In the genomic region with DNA sequence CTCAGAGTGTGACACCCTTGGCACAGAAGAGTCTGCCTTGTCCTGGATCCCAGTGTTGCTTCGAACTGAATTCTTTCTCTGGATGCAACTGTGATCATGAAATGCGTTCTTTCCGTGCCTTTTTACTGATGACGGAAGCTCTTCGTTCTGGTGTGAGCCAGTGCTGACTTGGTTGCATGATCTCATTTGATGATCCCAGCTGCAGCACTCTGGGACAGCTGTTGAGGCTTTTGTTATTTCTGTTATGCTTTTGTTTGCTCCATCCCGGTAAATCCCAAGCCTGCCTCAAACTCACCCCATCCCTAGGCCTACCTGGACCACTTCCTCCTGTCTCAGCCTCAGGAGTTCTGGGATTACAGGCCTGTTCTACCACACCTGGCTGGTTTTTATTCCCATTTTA, we compare ENCODE assay signal across 17 mouse cellular contexts. TPM values are rescaled to one million over a fixed set of nuclear protein-coding genes. Genes with fewer than 3 reads are reported as not detected.
DNase-seq lines count a peak whose midpoint lies in the region; ATAC-seq and TF ChIP-seq lines count a peak whose summit lies in the region.
"Had no signal": no experiment of that assay in that cellular context is flagged by ENCODE, and none has a peak within 500 bp of the region (broad histone marks: within the 10 kb centered on the region; RNA-seq: fewer than 3 reads in every experiment).

No protein-coding gene starts in this region.

- no peak overlapping the region for H3K4me3 ChIP-seq in forebrain, embryonic 10.5 days
- no peak overlapping the region for H3K4me3 ChIP-seq in forebrain, postnatal 0 days (ENCODE audit: low read depth, low read length)
- H3K4me3 ChIP-seq in heart, embryonic 13.5 days: no peak overlapping the region
- H3K4me3 ChIP-seq in liver, embryonic 11.5 days (ENCODE audit: low read depth, low read length): no peak overlapping the region
- H3K4me3 ChIP-seq in myocyte: no peak overlapping the region
- H3K4me3 ChIP-seq: forebrain, embryonic 13.5 days; stomach, embryonic 15.5 days had no signal

- H3K27ac ChIP-seq in forebrain, embryonic 10.5 days: peak overlapping the region; percentile 37; the same call in 1 of the 2 replicates
- H3K27ac ChIP-seq in forebrain, postnatal 0 days (ENCODE audit: low read depth, low read length): no peak overlapping the region
- peak overlapping the region; percentile 1; the same call in 1 of the 2 replicates for H3K27ac ChIP-seq in heart, embryonic 13.5 days (replicated peaks)
- H3K27ac ChIP-seq in liver, embryonic 11.5 days (ENCODE audit: low read depth, low read length): 0 out of 2 replicates have a peak overlapping the region, but pooled peaks have one; percentile 59
- H3K27ac ChIP-seq: forebrain, embryonic 13.5 days; stomach, embryonic 15.5 days had no signal

- TF ChIP-seq POLR2A in myocyte (IDR thresholded peaks at IDR 0.05; ENCODE audit: insufficient read length, low read depth): no peak

- no peaks in the 10 kb centered on the region for H3K27me3 ChIP-seq in forebrain, embryonic 10.5 days (ENCODE audit: poor library complexity, severe bottlenecking)
- no peaks in the 10 kb centered on the region for H3K27me3 ChIP-seq in forebrain, postnatal 0 days (ENCODE audit: insufficient read depth, low read length)
- H3K27me3 ChIP-seq in heart, embryonic 13.5 days (replicated peaks): no peaks in the 10 kb centered on the region
- no peaks in the 10 kb centered on the region for H3K27me3 ChIP-seq in liver, embryonic 11.5 days (replicated peaks; ENCODE audit: control insufficient read depth, insufficient read depth, low read length)
- no peaks in the 10 kb centered on the region for H3K27me3 ChIP-seq in myocyte (ENCODE audit: control insufficient read depth, insufficient read depth, insufficient read length)
- H3K27me3 ChIP-seq: forebrain, embryonic 13.5 days; stomach, embryonic 15.5 days had no signal

- H3K4me2 ChIP-seq in forebrain, postnatal 0 days (ENCODE audit: low read depth): no peak overlapping the region
- no peak overlapping the region; the same call in 1 of the 2 replicates for H3K4me2 ChIP-seq in heart, embryonic 13.5 days
- H3K4me2 ChIP-seq in liver, embryonic 11.5 days: no peak overlapping the region
- H3K4me2 ChIP-seq in myocyte (ENCODE audit: low read depth): peak overlapping the region; percentile 30
- H3K4me2 ChIP-seq: forebrain, embryonic 13.5 days; stomach, embryonic 15.5 days had no signal

- no peak overlapping the region for H3K9ac ChIP-seq in forebrain, postnatal 0 days
- no peak overlapping the region for H3K9ac ChIP-seq in heart, embryonic 13.5 days
- H3K9ac ChIP-seq in liver, embryonic 11.5 days (ENCODE audit: low read depth, low read length): no peak overlapping the region
- H3K9ac ChIP-seq: forebrain, embryonic 13.5 days; stomach, embryonic 15.5 days had no signal

- no peak for DNase-seq in forebrain, embryonic 10.5 days (ENCODE audit: extremely low spot score, low spot score)
- no peak for DNase-seq in forebrain, postnatal 0 days
- DNase-seq in heart, adult 9 months (ENCODE audit: low spot score in 2 of 2): no peak
- DNase-seq in liver, embryonic 11.5 days (ENCODE audit: low spot score): no peak
- DNase-seq in liver: no peak
- DNase-seq in cerebellum, adult 11-12 months: no peak
- DNase-seq: adrenal gland, postnatal 14 days; cerebellum, postnatal 10 days; lung, adult 2 months; lung, postnatal 36 days; retina, postnatal 1 day; thymus, adult 18-20 months had no signal

- H3K79me2 ChIP-seq in myocyte (ENCODE audit: control insufficient read depth, insufficient read depth): peaks cover 5% of the 10 kb centered on the region

- peaks cover 27% of the 10 kb centered on the region for H3K4me1 ChIP-seq in forebrain, embryonic 10.5 days
- H3K4me1 ChIP-seq in forebrain, postnatal 0 days (ENCODE audit: insufficient read depth): no peaks in the 10 kb centered on the region; the same call in 1 of the 2 replicates
- peaks cover 15% of the 10 kb centered on the region for H3K4me1 ChIP-seq in heart, embryonic 13.5 days
- H3K4me1 ChIP-seq in liver, embryonic 11.5 days (replicated peaks; ENCODE audit: control insufficient read depth, insufficient read depth, low read length): peaks cover 15% of the 10 kb centered on the region

- H3K36me3 ChIP-seq in forebrain, embryonic 10.5 days (replicated peaks): no peaks in the 10 kb centered on the region
- H3K36me3 ChIP-seq in forebrain, postnatal 0 days (ENCODE audit: insufficient read depth): no peaks in the 10 kb centered on the region
- H3K36me3 ChIP-seq in heart, embryonic 13.5 days: no peaks in the 10 kb centered on the region
- H3K36me3 ChIP-seq in liver, embryonic 11.5 days (ENCODE audit: control insufficient read depth, insufficient read depth, low read length): no peaks in the 10 kb centered on the region
- H3K36me3 ChIP-seq in myocyte (ENCODE audit: control insufficient read depth, insufficient read depth): no peaks in the 10 kb centered on the region
- H3K36me3 ChIP-seq: G1E; stomach, embryonic 15.5 days had no signal

- no peaks in the 10 kb centered on the region for H3K9me3 ChIP-seq in forebrain, embryonic 10.5 days
- no peaks in the 10 kb centered on the region for H3K9me3 ChIP-seq in forebrain, postnatal 0 days (ENCODE audit: low read length)
- no peaks in the 10 kb centered on the region for H3K9me3 ChIP-seq in heart, embryonic 13.5 days
- no peaks in the 10 kb centered on the region for H3K9me3 ChIP-seq in liver, embryonic 11.5 days (ENCODE audit: control insufficient read depth, low read length)
- H3K9me3 ChIP-seq: forebrain, embryonic 13.5 days; G1E; stomach, embryonic 15.5 days had no signal

- no peak for ATAC-seq in forebrain, postnatal 0 days
- ATAC-seq in heart, embryonic 13.5 days (ENCODE audit: extremely low read depth, insufficient number of reproducible peaks, low FRiP score, low TSS enrichment): no peak
- ATAC-seq in liver, embryonic 11.5 days (replicated peaks; ENCODE audit: low FRiP score): no peak
- ATAC-seq: forebrain, embryonic 13.5 days had no signal

- TF ChIP-seq CTCF in forebrain, postnatal 0 days (IDR thresholded peaks at IDR 0.05; ENCODE audit: low read depth): no peak

- H3ac ChIP-seq in myocyte (ENCODE audit: control insufficient read depth, insufficient read length): no peak overlapping the region

- 85% methylated on average over 6 of the region's 6 CpGs for WGBS in forebrain, embryonic 10.5 days
- 61% methylated on average over 6 of the region's 6 CpGs for WGBS in forebrain, postnatal 0 days
- WGBS in heart, embryonic 13.5 days: 77% methylated on average over 6 of the region's 6 CpGs
- WGBS in liver, embryonic 11.5 days: 85% methylated on average over 6 of the region's 6 CpGs

TF ChIP-seq in myocyte, 11 proteins besides CTCF, POLR2A, EP300 and RAD21:
- TF ChIP-seq MYOD1 (IDR thresholded peaks at IDR 0.05; ENCODE audit: control insufficient read depth in 1 of 3, insufficient read length in 2 of 3, low read depth in 2 of 3) (peak in 2 of 3 experiments; percentile 29 to 65), REST (IDR thresholded peaks at IDR 0.05; ENCODE audit: insufficient read depth, insufficient read length) (no peak)
TF ChIP-seq in myocyte: peak in this region for 1.

RNA-seq across cellular contexts. Expression of a gene that starts 4.1 kb away (rescaled TPM):
- 76.9 and 82.3 TPM in 2 replicates for polyA plus RNA-seq in forebrain, embryonic 10.5 days (2016; fragmentation: Nextera tagmentation; extraction: Ambion mirVana)
- 87.6 and 110 TPM in 2 replicates for total RNA-seq in forebrain, postnatal 0 days (2014; rRNA removed)
- 71.2 and 81.5 TPM in 2 replicates for polyA plus RNA-seq in forebrain, postnatal 0 days (2015; fragmentation: Nextera tagmentation; extraction: Ambion mirVana)
- 85.2 and 107 TPM in 2 replicates for polyA plus RNA-seq in heart, embryonic 13.5 days (2015; fragmentation: Nextera tagmentation; extraction: Ambion mirVana)
- 95.8 and 97.9 TPM in 2 replicates for polyA plus RNA-seq in liver, embryonic 11.5 days (2014; fragmentation: Nextera tagmentation; extraction: Ambion mirVana)
- 36.8 TPM for polyA plus RNA-seq in myocyte (2012; fragmentation: generic; extraction: Trizol)

RNA-seq across cellular contexts. Expression of a gene that starts 53.1 kb away (rescaled TPM):
- polyA plus RNA-seq in forebrain, embryonic 10.5 days (2016; fragmentation: Nextera tagmentation; extraction: Ambion mirVana): 460 and 496 TPM in 2 replicates
- 222 and 275 TPM in 2 replicates for total RNA-seq in forebrain, postnatal 0 days (2014; rRNA removed)
- polyA plus RNA-seq in forebrain, postnatal 0 days (2015; fragmentation: Nextera tagmentation; extraction: Ambion mirVana): 333 and 334 TPM in 2 replicates
- polyA plus RNA-seq in heart, embryonic 13.5 days (2015; fragmentation: Nextera tagmentation; extraction: Ambion mirVana): 248 and 271 TPM in 2 replicates
- 310 and 327 TPM in 2 replicates for polyA plus RNA-seq in liver, embryonic 11.5 days (2014; fragmentation: Nextera tagmentation; extraction: Ambion mirVana)
- 157 TPM for polyA plus RNA-seq in myocyte (2012; fragmentation: generic; extraction: Trizol)
